Mouse (Mus musculus) lung, adult 10 weeks (tissue): ENCODE data around the gene Vmn1r159. TPM values are rescaled to one million over a fixed set of nuclear protein-coding genes. Genes with fewer than 3 reads are reported as not detected.

ENCODE experiments used
- polyA plus RNA-seq: library from polyadenylated mRNA; stranded (reverse); fragments of 350-450 nt; fragmentation: Illumina TruSeq; extraction: RNeasy Lipid Tissue Mini Kit (QIAGEN cat#74804); gene quantifications from one replicate; pipeline ENCODE4 v1.2.3, GENCODE M21; 2014; ENCODE audit warnings: low read depth, low replicate concordance; ENCODE audit not compliant: insufficient read depth

The Vmn1r159 gene
- polyA plus RNA-seq, result not detected

GRCm38 (mm10) chr7:22843505-22843904 is at the start of gene Vmn1r159:
Gene Vmn1r159 (minus strand): TSS chr7:22843605.

GRCm38 (mm10) chr7:22870924-22871323 is 27.5 kb upstream of the Vmn1r159 start, which contains the start of gene Vmn1r160:
Gene Vmn1r160 (plus strand): TSS chr7:22871224.

Other genes with a start within 250 kb of the Vmn1r159 start
- not detected for gene Vmn1r155, start 185.6 kb downstream of the Vmn1r159 start, polyA plus RNA-seq
- gene Gm8693, start 151.3 kb downstream of the Vmn1r159 start, polyA plus RNA-seq, result not detected
- gene Gm4567, start 123.9 kb downstream of the Vmn1r159 start, polyA plus RNA-seq, result not detected
- gene Vmn1r157, start 81.9 kb downstream of the Vmn1r159 start, polyA plus RNA-seq, result not detected
- gene Vmn1r158, start 52.8 kb downstream of the Vmn1r159 start, polyA plus RNA-seq, result not detected
- gene Vmn1r160, start 27.6 kb upstream of the Vmn1r159 start, polyA plus RNA-seq, result not detected
- gene Gm4214, start 141.1 kb upstream of the Vmn1r159 start, polyA plus RNA-seq, result not detected
- gene Gm4216, start 176.3 kb upstream of the Vmn1r159 start, polyA plus RNA-seq, result not detected
- not detected for gene Vmn1r163, start 211.9 kb upstream of the Vmn1r159 start, polyA plus RNA-seq
- gene Gm8720, start 223.9 kb upstream of the Vmn1r159 start, polyA plus RNA-seq, result not detected